Mouse (Mus musculus) yolk sac, embryonic 10.5 days (tissue): Measurements from ENCODE around the gene Adm2.

ENCODE experiments used
- DNase-seq: peaks from one replicate; pipeline ENCODE4 v3.0.0-alpha.2; 2017; ENCODE audit warnings: low spot score

Adm2 gene

DNA sequence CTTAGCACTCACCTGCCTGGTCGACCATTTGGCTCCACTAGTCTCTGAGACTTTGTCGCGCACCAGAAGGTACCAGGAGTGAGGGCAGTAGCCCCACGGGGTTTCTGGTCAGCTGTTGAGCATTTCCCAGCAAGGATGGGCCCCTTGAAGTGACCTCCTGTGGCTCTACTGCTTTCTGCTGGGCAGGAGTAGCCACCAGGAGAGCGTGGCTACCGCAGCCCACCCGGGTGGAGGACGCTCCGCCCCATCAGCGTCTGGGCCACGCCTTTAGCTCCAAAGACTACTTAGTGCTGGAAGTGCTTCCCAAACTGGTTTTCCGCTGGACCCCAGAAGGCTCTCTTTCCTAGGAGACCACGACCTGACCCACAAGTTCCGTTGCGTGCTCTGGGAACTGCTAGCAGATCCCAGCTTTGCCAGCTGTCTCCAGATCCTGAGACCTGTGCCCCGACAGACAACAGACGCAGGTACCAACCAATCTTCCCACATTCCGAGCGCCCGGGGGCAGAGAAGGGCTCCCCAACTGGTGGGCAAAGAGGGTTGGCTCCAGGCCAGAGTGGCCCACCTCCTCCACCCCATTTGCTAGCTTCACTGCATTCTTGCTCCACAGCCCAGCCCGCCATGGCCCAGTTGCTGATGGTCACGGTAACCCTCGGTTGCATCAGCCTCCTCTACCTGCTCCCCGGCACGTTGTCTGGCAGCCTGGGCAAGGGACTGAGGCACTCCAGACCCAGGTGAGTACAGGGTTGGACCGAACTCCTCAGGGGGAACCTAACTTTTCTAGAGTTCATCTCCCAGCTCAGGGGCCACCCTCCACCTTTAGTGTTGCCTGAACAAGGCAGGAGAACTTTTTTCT lies at the start of gene Adm2:
Adm2 (plus strand) TSS at position 51 of the 853 bp plus-strand sequence.
- no peak for DNase-seq

DNA sequence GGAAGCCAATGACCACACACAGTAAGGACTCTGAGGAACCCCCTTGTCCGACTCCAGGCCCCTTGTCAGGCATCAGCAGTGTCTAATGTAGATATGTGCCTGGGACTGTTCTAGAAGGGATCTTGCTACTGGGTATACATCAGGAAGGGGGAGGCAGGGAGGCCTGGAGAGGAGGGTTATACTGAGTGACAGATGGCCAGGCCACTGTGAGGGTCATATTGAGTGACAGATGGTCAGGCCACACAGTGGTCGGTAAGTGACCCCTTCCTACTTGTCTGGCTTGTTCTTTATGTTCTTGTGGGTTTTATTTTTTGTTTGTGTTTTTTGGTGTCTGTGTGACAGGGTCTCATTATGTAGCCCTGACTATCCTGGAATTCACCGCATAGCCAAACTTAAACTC lies 47.0 kb upstream of the Adm2 start:
- no peak for DNase-seq

DNA sequence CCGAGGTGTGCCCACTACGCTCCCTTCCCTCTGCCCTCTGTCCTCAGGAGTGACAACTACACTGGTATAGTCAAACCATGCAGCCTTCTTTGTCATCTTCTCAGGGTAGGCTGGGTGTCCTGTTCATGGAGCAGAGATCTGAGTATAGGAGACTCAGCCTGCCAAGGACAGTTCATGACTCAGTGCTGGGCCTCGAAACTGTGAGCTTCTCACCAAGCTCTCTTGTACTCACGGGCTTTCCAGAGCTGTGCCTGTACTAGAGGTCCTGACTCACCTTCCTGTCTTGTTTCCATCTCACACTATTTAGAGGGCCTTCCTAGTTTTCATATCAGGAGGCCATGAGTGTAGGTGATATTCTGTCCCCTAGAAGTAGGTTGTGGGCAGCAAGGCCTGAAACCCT lies 45.2 kb upstream of the Adm2 start:
- no peak for DNase-seq

- no peak for DNase-seq
Measured at GRCm38 (mm10) chr15:89282546-89282945, 40.0 kb upstream of the Adm2 start.

- DNase-seq = no peak
Measured at GRCm38 (mm10) chr15:89284094-89284493, 38.4 kb upstream of the Adm2 start.

GRCm38 (mm10) chr15:89285004-89285403 lies 37.5 kb upstream of the Adm2 start:
- DNase-seq = no peak

GRCm38 (mm10) chr15:89285478-89285877 lies 37.0 kb upstream of the Adm2 start:
- no peak for DNase-seq

GRCm38 (mm10) chr15:89286114-89286513 lies 36.4 kb upstream of the Adm2 start:
- no peak for DNase-seq

DNA sequence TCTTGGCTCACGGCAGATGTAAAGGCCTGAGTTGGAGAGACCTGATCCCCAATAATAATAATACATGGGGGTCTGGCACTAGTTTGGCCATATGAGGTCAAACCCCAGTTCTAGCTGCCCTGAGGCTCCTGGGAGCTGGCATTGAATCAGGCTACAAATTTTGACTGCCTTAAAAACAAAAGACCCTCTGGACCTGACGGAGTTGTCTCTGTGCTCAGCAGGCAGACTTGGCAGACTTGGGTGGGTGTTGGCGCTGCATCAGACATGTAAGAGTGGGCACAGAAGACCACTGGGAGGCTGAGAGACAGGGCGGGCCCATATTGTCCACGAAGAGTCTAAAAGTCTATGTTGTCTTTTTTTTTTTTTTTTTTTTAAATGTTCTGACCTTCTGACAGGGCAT lies 35.9 kb upstream of the Adm2 start:
- no peak for DNase-seq

GRCm38 (mm10) chr15:89288227-89288767 lies 34.2 kb upstream of the Adm2 start:
- DNase-seq = no peak

DNA sequence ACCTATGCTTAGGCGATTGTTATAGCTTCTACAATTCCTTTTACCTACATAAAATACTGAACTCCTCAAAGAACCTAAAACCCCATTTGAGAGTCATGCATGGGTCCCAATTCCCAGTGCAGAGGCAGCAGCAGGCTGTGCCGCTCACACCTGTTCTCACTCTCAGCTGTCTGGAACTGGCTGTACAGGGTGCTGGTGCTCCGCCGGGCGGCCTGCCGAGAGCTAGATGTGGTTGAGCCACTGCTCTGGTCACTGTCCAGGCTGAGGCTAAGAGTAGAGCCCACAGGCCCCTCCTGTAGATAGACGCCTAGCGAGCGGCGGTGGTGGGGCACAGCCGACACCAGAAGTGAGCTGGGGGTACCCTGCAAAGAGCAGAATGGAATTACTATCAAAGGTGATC lies 33.1 kb upstream of the Adm2 start:
- no peak for DNase-seq

DNA sequence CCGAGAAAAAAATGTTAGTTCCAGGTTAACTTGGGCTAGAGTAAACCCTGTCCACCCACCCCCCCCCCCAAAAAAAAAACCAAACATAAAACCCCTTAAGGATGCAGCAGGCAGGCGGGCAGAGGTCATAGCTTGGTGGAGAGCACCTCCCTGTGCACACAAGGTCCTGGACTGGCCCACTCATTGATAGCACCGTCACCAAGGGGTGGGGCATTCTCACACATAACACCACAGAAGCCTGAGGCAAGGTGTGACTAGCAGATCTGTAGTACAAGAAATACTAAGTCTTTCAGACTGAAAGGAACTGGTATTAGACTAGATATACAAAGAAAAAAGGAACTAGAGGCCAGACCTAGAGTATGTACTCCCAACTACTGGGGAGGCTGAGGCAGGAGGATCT lies 31.0 kb upstream of the Adm2 start:
- peak; percentile 29 for DNase-seq

DNA sequence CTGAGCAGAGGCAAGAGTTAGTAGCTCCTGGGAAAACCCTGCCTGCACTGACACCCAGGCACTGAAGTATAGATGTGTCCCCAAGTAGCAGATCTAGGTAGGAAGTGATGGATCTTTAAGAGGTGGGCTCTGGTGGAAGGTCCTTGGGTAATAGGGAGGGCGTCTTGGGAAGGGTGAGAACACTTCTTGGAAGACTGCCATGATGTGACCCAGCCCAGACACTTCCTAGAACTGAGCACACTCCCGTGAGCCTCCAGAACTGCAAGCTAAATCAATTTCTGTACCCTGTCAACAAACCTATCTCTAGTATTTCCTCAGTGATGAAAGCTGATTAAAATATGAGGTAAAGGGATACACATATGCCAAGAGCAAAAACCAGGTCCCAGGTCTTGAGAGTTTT lies 29.7 kb upstream of the Adm2 start:
- DNase-seq = peak; percentile 17

DNA sequence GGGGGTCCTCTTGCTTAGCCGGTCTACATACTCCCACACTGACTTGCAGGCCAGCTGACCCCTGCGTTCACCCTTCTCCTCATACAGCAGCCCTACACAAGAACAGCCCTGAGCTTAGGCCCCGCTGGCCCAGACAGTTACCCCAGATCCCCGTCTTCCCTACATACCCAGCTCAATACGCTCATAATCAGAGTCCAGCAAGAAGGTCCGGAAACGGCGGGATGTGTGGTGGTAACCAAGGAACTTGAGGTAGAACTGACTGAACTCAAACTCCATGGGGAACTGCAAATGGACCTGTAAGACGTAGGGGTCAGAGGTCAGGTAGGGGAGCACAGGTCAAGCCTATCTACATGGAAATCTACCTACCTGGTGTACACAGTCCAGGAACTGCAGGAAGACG lies 28.7 kb upstream of the Adm2 start:
- peak; percentile 67 for DNase-seq

GRCm38 (mm10) chr15:89295580-89296165 lies 26.8 kb upstream of the Adm2 start:
- no peak for DNase-seq

DNA sequence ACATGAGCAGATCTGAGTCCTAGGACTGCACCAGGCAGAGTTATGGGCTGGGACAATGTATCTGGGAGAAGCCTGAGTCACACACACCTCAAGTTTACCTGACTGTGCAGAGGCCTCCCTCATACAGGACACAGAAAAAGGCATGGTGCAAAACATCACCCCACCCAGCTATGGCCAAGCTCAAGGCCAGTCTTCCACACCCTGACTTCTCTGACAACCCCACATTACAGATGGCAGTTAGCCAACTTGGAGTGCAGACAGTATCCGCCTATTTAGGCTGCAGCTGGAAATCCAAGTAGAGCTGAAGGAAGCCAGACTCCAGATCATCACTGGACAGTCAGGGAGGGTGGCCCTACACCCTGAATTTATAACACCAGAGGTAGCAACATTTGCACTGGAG lies 26.1 kb upstream of the Adm2 start:
- DNase-seq = no peak

- no peak for DNase-seq
Measured at GRCm38 (mm10) chr15:89297695-89298094, 24.8 kb upstream of the Adm2 start.

DNA sequence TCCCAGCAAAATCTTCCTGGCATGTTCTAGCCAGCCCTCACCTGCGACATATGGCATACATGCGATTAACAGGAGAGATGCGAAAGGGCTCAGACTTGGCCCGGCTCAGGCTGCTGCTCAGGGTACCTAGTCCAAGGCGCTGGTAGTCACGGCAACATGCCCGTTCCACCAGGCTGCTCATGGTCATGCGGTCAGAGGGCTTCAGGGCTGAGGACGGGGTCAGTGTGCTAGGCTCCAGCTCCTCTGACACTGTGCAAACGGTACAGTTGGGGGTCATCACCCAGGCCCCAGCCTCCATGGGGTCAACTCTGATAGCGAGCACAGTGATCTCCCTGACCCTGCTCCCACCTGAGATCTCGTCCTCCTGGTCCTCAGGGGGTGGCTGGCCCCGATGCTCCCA lies 22.3 kb upstream of the Adm2 start:
- no peak for DNase-seq

- DNase-seq = no peak
Measured at GRCm38 (mm10) chr15:89300600-89300999, 21.9 kb upstream of the Adm2 start.

- DNase-seq = no peak
Measured at GRCm38 (mm10) chr15:89305966-89306365, 16.6 kb upstream of the Adm2 start.

- no peak for DNase-seq
Measured at GRCm38 (mm10) chr15:89307461-89307860, 15.1 kb upstream of the Adm2 start.

GRCm38 (mm10) chr15:89308406-89309139 lies 13.9 kb upstream of the Adm2 start:
- no peak for DNase-seq
